Mouse (Mus musculus): ENCODE data around the gene Gata5. TPM values are rescaled to one million over a fixed set of nuclear protein-coding genes. Genes with fewer than 3 reads are reported as not detected.

Gata5 gene
- total RNA-seq (2012; rRNA removed) = 0.04 and 0.11 TPM in 2 replicates

DNA sequence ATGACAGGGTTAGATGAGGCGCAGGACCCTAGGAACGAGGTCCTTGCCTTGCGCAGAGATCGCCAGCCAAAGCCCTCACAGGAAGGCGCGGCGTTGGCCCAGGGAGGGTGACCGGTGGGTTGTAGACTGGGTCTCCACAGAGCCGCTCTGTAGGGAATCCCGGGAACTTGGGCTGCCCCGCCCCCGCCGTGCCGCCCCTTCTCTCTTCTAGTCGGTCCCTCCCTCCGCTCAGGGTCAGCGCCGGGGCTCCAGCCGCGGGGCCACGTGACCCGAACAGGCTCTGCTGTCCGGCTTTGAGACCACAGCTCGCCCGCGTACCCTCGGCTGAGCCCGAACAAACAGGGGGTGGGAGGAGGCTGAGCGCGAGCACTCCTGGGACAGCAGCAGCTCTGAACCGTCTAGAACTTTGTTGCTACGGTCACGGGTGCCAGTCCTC, at the start of gene Gata5:
Gata5 (minus strand) TSS at position 149 of the 436 bp plus-strand sequence.
- no peaks in the 10 kb centered on the region for H3K36me3 ChIP-seq (ENCODE audit: control insufficient read depth, insufficient read depth, low read length, poor library complexity, severe bottlenecking)
- H3K9me3 ChIP-seq (ENCODE audit: control insufficient read depth, insufficient read depth, low read depth, low read length) = no peaks in the 10 kb centered on the region
- DNase-seq (ENCODE audit: low read depth, low spot score) = peak; percentile 27
- peak within 1 kb of the TSS; percentile 27; the same call in 1 of the 2 replicates for H3K9ac ChIP-seq (ENCODE audit: insufficient read depth, low read depth, low read length, poor library complexity, severe bottlenecking)
- H3K4me3 ChIP-seq (ENCODE audit: insufficient read depth in 1 of 2, low read depth in 1 of 2, low read length in 2 of 2, poor library complexity in 1 of 2, severe bottlenecking in 1 of 2) = peak within 1 kb of the TSS; percentile 53 to 76
- H3K4me1 ChIP-seq (ENCODE audit: control insufficient read depth in 2 of 2, insufficient read depth in 2 of 2, low read length in 2 of 2, poor library complexity in 1 of 2) = no peaks in the 10 kb centered on the region
- TF ChIP-seq HCFC1 (IDR thresholded peaks at IDR 0.05; ENCODE audit: borderline replicate concordance, insufficient read depth, low read length) (no peak), ZNF384 (IDR thresholded peaks at IDR 0.05; ENCODE audit: low read depth, low read length) (no peak), CHD2 (IDR thresholded peaks at IDR 0.05; ENCODE audit: low read depth, low read length) (no peak), MAFK (IDR thresholded peaks at IDR 0.05; ENCODE audit: insufficient read depth, low read depth, low read length) (no peak), ZC3H11A (IDR thresholded peaks at IDR 0.05; ENCODE audit: borderline replicate concordance, low read depth, low read length) (no peak)
- H3K27ac ChIP-seq (ENCODE audit: insufficient read depth, low read depth, low read length, poor library complexity, severe bottlenecking) = no peak within 1 kb of the TSS
- in situ Hi-C loops (cut with MboI; ENCODE audit: low sequenced_read_pairs in 2 of 2, unreplicated experiment in 2 of 2) = no loop called here

DNA sequence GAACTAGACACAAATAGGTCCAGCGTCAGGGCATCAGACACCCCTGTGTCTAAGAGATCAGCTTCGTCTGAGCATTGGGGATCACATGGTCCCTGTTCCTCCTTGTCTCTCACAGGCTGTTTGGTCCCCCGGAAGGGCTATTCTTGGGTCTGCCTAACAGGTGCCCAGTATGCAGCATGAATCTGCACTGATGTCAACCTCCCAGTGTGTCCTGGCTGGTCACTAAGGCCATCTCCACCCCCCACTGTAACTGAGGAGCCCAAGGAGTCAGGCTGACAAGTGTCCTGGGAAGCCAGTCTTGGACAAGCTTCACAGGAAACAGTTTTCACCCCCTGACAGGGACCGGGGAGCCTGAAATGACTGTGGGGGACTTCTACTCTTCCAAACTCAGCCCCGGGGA, 42.2 kb upstream of the Gata5 start:
- no peak for DNase-seq (ENCODE audit: low read depth, low spot score)
- no peaks in the 10 kb centered on the region for H3K36me3 ChIP-seq (ENCODE audit: control insufficient read depth, insufficient read depth, low read length, poor library complexity, severe bottlenecking)
- no peak overlapping the region for H3K9ac ChIP-seq (ENCODE audit: insufficient read depth, low read depth, low read length, poor library complexity, severe bottlenecking)
- H3K27ac ChIP-seq (ENCODE audit: insufficient read depth, low read depth, low read length, poor library complexity, severe bottlenecking) = no peak overlapping the region
- no peak for TF ChIP-seq ZNF384 (IDR thresholded peaks at IDR 0.05; ENCODE audit: low read depth, low read length)
- TF ChIP-seq MAFK (IDR thresholded peaks at IDR 0.05; ENCODE audit: insufficient read depth, low read depth, low read length) = no peak
- TF ChIP-seq CHD2 (IDR thresholded peaks at IDR 0.05; ENCODE audit: low read depth, low read length) = no peak
- TF ChIP-seq HCFC1 (IDR thresholded peaks at IDR 0.05; ENCODE audit: borderline replicate concordance, insufficient read depth, low read length) = no peak
- no peak for TF ChIP-seq ZC3H11A (IDR thresholded peaks at IDR 0.05; ENCODE audit: borderline replicate concordance, low read depth, low read length)
- H3K9me3 ChIP-seq (ENCODE audit: control insufficient read depth, insufficient read depth, low read depth, low read length) = no peaks in the 10 kb centered on the region
- in situ Hi-C loops (cut with MboI; ENCODE audit: low sequenced_read_pairs in 2 of 2, unreplicated experiment in 2 of 2) = no loop called here
- H3K4me1 ChIP-seq (ENCODE audit: control insufficient read depth in 2 of 2, insufficient read depth in 2 of 2, low read length in 2 of 2, poor library complexity in 1 of 2) = no peaks in the 10 kb centered on the region
- H3K4me3 ChIP-seq (ENCODE audit: insufficient read depth in 1 of 2, low read depth in 1 of 2, low read length in 2 of 2, poor library complexity in 1 of 2, severe bottlenecking in 1 of 2) = no peak overlapping the region

GRCm38 (mm10) chr2:180373256-180373655, 38.8 kb upstream of the Gata5 start:
- Histone ChIP-seq H3K4me1 (ENCODE audit: control insufficient read depth in 2 of 2, insufficient read depth in 2 of 2, low read length in 2 of 2, poor library complexity in 1 of 2) (no peaks in the 10 kb centered on the region), H3K9ac (ENCODE audit: insufficient read depth, low read depth, low read length, poor library complexity, severe bottlenecking) (no peak overlapping the region), H3K36me3 (ENCODE audit: control insufficient read depth, insufficient read depth, low read length, poor library complexity, severe bottlenecking) (no peaks in the 10 kb centered on the region), H3K27ac (ENCODE audit: insufficient read depth, low read depth, low read length, poor library complexity, severe bottlenecking) (no peak overlapping the region), H3K4me3 (ENCODE audit: insufficient read depth in 1 of 2, low read depth in 1 of 2, low read length in 2 of 2, poor library complexity in 1 of 2, severe bottlenecking in 1 of 2) (no peak overlapping the region), H3K9me3 (ENCODE audit: control insufficient read depth, insufficient read depth, low read depth, low read length) (no peaks in the 10 kb centered on the region)
- no peak for DNase-seq (ENCODE audit: low read depth, low spot score)
- in situ Hi-C loops (cut with MboI; ENCODE audit: low sequenced_read_pairs in 2 of 2, unreplicated experiment in 2 of 2) = no loop called here
- no peak for TF ChIP-seq MAFK (IDR thresholded peaks at IDR 0.05; ENCODE audit: insufficient read depth, low read depth, low read length)
- no peak for TF ChIP-seq ZC3H11A (IDR thresholded peaks at IDR 0.05; ENCODE audit: borderline replicate concordance, low read depth, low read length)
- no peak for TF ChIP-seq ZNF384 (IDR thresholded peaks at IDR 0.05; ENCODE audit: low read depth, low read length)
- TF ChIP-seq CHD2 (IDR thresholded peaks at IDR 0.05; ENCODE audit: low read depth, low read length) = no peak
- no peak for TF ChIP-seq HCFC1 (IDR thresholded peaks at IDR 0.05; ENCODE audit: borderline replicate concordance, insufficient read depth, low read length)

GRCm38 (mm10) chr2:180368359-180368758, 33.9 kb upstream of the Gata5 start:
- no peaks in the 10 kb centered on the region for H3K9me3 ChIP-seq (ENCODE audit: control insufficient read depth, insufficient read depth, low read depth, low read length)
- no peak for TF ChIP-seq HCFC1 (IDR thresholded peaks at IDR 0.05; ENCODE audit: borderline replicate concordance, insufficient read depth, low read length)
- TF ChIP-seq MAFK (IDR thresholded peaks at IDR 0.05; ENCODE audit: insufficient read depth, low read depth, low read length) = no peak
- no peak for TF ChIP-seq ZNF384 (IDR thresholded peaks at IDR 0.05; ENCODE audit: low read depth, low read length)
- no peak for TF ChIP-seq ZC3H11A (IDR thresholded peaks at IDR 0.05; ENCODE audit: borderline replicate concordance, low read depth, low read length)
- TF ChIP-seq CHD2 (IDR thresholded peaks at IDR 0.05; ENCODE audit: low read depth, low read length) = no peak
- no peaks in the 10 kb centered on the region for H3K36me3 ChIP-seq (ENCODE audit: control insufficient read depth, insufficient read depth, low read length, poor library complexity, severe bottlenecking)
- no peak overlapping the region for H3K27ac ChIP-seq (ENCODE audit: insufficient read depth, low read depth, low read length, poor library complexity, severe bottlenecking)
- in situ Hi-C loops (cut with MboI; ENCODE audit: low sequenced_read_pairs in 2 of 2, unreplicated experiment in 2 of 2) = no loop called here
- no peak for DNase-seq (ENCODE audit: low read depth, low spot score)
- H3K9ac ChIP-seq (ENCODE audit: insufficient read depth, low read depth, low read length, poor library complexity, severe bottlenecking) = no peak overlapping the region
- no peak overlapping the region for H3K4me3 ChIP-seq (ENCODE audit: insufficient read depth in 1 of 2, low read depth in 1 of 2, low read length in 2 of 2, poor library complexity in 1 of 2, severe bottlenecking in 1 of 2)
- H3K4me1 ChIP-seq (ENCODE audit: control insufficient read depth in 2 of 2, insufficient read depth in 2 of 2, low read length in 2 of 2, poor library complexity in 1 of 2) = peaks cover 0 to 2% of the 10 kb centered on the region in 2 experiments; a peak in 1 of 4 replicates
